Mouse (Mus musculus): ENCODE results near the gene Ccnb2.

- TF ChIP-seq POLR2A (IDR thresholded peaks at IDR 0.05; ENCODE audit: low read depth, low read length) (no peak), CTCF (IDR thresholded peaks at IDR 0.05; ENCODE audit: extremely low read depth, insufficient read depth, insufficient read length, insufficient replicate concordance) (no peak)
Observed at GRCm38 (mm10) chr9:70439959-70440358, 18.6 kb upstream of the Ccnb2 start.
